Mouse (Mus musculus) lung, adult 2 months (tissue): Measurements from ENCODE around the gene Tra2b.

Source experiments
- CTCF ChIP-seq: fragments of 200-500 bp; IDR thresholded peaks from 2 replicates; pipeline ENCODE4 v1.5.1; 2011; ENCODE audit warnings: mild to moderate bottlenecking, low read length, control low read depth; ENCODE audit not compliant: insufficient read depth
- POLR2A ChIP-seq: fragments of 200-500 bp; IDR thresholded peaks from 2 replicates; pipeline ENCODE4 v1.6.1; 2011; ENCODE audit warnings: low read depth, mild to moderate bottlenecking, control low read depth, low read length, borderline replicate concordance; ENCODE audit errors: extremely low read depth

GRCm38 (mm10) chr16:22203501-22203900 lies 62.3 kb downstream of the Tra2b start:
- no peak for TF ChIP-seq CTCF
- TF ChIP-seq POLR2A: no peak
